Mouse (Mus musculus): Measurements from ENCODE around the gene 1810055G02Rik. TPM values are rescaled to one million over a fixed set of nuclear protein-coding genes. Genes with fewer than 3 reads are reported as not detected.

The 1810055G02Rik gene
- polyA plus RNA-seq (2012; rRNA removed), result 44.7 and 44.8 TPM in 2 replicates

GRCm38 (mm10) chr19:3708078-3709012 is at the start of gene 1810055G02Rik:
Gene 1810055G02Rik (plus strand): TSS chr19:3708293.
- TF ChIP-seq POLR2A (IDR thresholded peaks at IDR 0.05; ENCODE audit: extremely low read depth, insufficient read depth, low read length), result peak; percentile 96
- TF ChIP-seq CTCF (IDR thresholded peaks at IDR 0.05; ENCODE audit: extremely low read depth, insufficient read depth, low read length), result no peak
- Histone ChIP-seq H3K27ac (ENCODE audit: insufficient read depth, low read length) (peak within 1 kb of the TSS; percentile 19), H3K4me3 (ENCODE audit: insufficient read depth, low read length) (peak within 1 kb of the TSS; percentile 92), H3K4me1 (ENCODE audit: control insufficient read depth, insufficient read depth, low read length) (peaks cover 4% of the 10 kb centered on the region; the same call in 1 of the 2 replicates)

GRCm38 (mm10) chr19:3665510-3665909 is 42.6 kb upstream of the 1810055G02Rik start:
- Histone ChIP-seq H3K4me1 (ENCODE audit: control insufficient read depth, insufficient read depth, low read length) (peaks cover 5% of the 10 kb centered on the region), H3K4me3 (ENCODE audit: insufficient read depth, low read length) (no peak overlapping the region), H3K27ac (ENCODE audit: insufficient read depth, low read length) (no peak overlapping the region)
- no peak for TF ChIP-seq POLR2A (IDR thresholded peaks at IDR 0.05; ENCODE audit: extremely low read depth, insufficient read depth, low read length)

GRCm38 (mm10) chr19:3666632-3667031 is 41.5 kb upstream of the 1810055G02Rik start:
- no peak overlapping the region for H3K4me3 ChIP-seq (ENCODE audit: insufficient read depth, low read length)
- H3K27ac ChIP-seq (ENCODE audit: insufficient read depth, low read length), result no peak overlapping the region
- TF ChIP-seq CTCF (IDR thresholded peaks at IDR 0.05; ENCODE audit: extremely low read depth, insufficient read depth, low read length), result no peak
- TF ChIP-seq POLR2A (IDR thresholded peaks at IDR 0.05; ENCODE audit: extremely low read depth, insufficient read depth, low read length), result no peak
- H3K4me1 ChIP-seq (ENCODE audit: control insufficient read depth, insufficient read depth, low read length), result peaks cover 5% of the 10 kb centered on the region

- Histone ChIP-seq H3K4me3 (ENCODE audit: insufficient read depth, low read length) (no peak overlapping the region), H3K4me1 (ENCODE audit: control insufficient read depth, insufficient read depth, low read length) (peaks cover 5% of the 10 kb centered on the region), H3K27ac (ENCODE audit: insufficient read depth, low read length) (no peak overlapping the region)
- TF ChIP-seq POLR2A (IDR thresholded peaks at IDR 0.05; ENCODE audit: extremely low read depth, insufficient read depth, low read length), result no peak
- TF ChIP-seq CTCF (IDR thresholded peaks at IDR 0.05; ENCODE audit: extremely low read depth, insufficient read depth, low read length), result no peak
These were observed 40.8 kb upstream of the 1810055G02Rik start for GRCm38 (mm10) chr19:3667155-3667895.

- no peak for TF ChIP-seq POLR2A (IDR thresholded peaks at IDR 0.05; ENCODE audit: extremely low read depth, insufficient read depth, low read length)
- H3K4me1 ChIP-seq (ENCODE audit: control insufficient read depth, insufficient read depth, low read length), result peaks cover 5% of the 10 kb centered on the region
These were observed 40.1 kb upstream of the 1810055G02Rik start for GRCm38 (mm10) chr19:3667979-3668378.

GRCm38 (mm10) chr19:3668551-3668950 is 39.5 kb upstream of the 1810055G02Rik start:
- Histone ChIP-seq H3K4me1 (ENCODE audit: control insufficient read depth, insufficient read depth, low read length) (peaks cover 5% of the 10 kb centered on the region), H3K4me3 (ENCODE audit: insufficient read depth, low read length) (no peak overlapping the region), H3K27ac (ENCODE audit: insufficient read depth, low read length) (peak overlapping the region; percentile 69)
- TF ChIP-seq CTCF (IDR thresholded peaks at IDR 0.05; ENCODE audit: extremely low read depth, insufficient read depth, low read length), result no peak
- TF ChIP-seq POLR2A (IDR thresholded peaks at IDR 0.05; ENCODE audit: extremely low read depth, insufficient read depth, low read length), result no peak

More at GRCm38 (mm10) chr19:3667979-3668378, 40.1 kb upstream of the 1810055G02Rik start:
- Histone ChIP-seq H3K27ac (ENCODE audit: insufficient read depth, low read length) (no peak overlapping the region; the same call in 1 of the 2 replicates), H3K4me3 (ENCODE audit: insufficient read depth, low read length) (no peak overlapping the region)

GRCm38 (mm10) chr19:3669100-3669499 is 39.0 kb upstream of the 1810055G02Rik start:
- no peak for TF ChIP-seq POLR2A (IDR thresholded peaks at IDR 0.05; ENCODE audit: extremely low read depth, insufficient read depth, low read length)
- no peak for TF ChIP-seq CTCF (IDR thresholded peaks at IDR 0.05; ENCODE audit: extremely low read depth, insufficient read depth, low read length)
- H3K4me3 ChIP-seq (ENCODE audit: insufficient read depth, low read length), result no peak overlapping the region
- peaks cover 5% of the 10 kb centered on the region for H3K4me1 ChIP-seq (ENCODE audit: control insufficient read depth, insufficient read depth, low read length)
- H3K27ac ChIP-seq (ENCODE audit: insufficient read depth, low read length), result peak overlapping the region; percentile 69

- no peak for TF ChIP-seq POLR2A (IDR thresholded peaks at IDR 0.05; ENCODE audit: extremely low read depth, insufficient read depth, low read length)
- TF ChIP-seq CTCF (IDR thresholded peaks at IDR 0.05; ENCODE audit: extremely low read depth, insufficient read depth, low read length), result peak; percentile 6; the same call in 1 of the 2 replicates
- H3K4me1 ChIP-seq (ENCODE audit: control insufficient read depth, insufficient read depth, low read length), result no peaks in the 10 kb centered on the region
- H3K27ac ChIP-seq (ENCODE audit: insufficient read depth, low read length), result no peak overlapping the region
- H3K4me3 ChIP-seq (ENCODE audit: insufficient read depth, low read length), result no peak overlapping the region
These were observed 34.9 kb upstream of the 1810055G02Rik start for GRCm38 (mm10) chr19:3673149-3673548.

- TF ChIP-seq POLR2A (IDR thresholded peaks at IDR 0.05; ENCODE audit: extremely low read depth, insufficient read depth, low read length), result no peak
- TF ChIP-seq CTCF (IDR thresholded peaks at IDR 0.05; ENCODE audit: extremely low read depth, insufficient read depth, low read length), result no peak
- H3K4me1 ChIP-seq (ENCODE audit: control insufficient read depth, insufficient read depth, low read length), result no peaks in the 10 kb centered on the region
- H3K27ac ChIP-seq (ENCODE audit: insufficient read depth, low read length), result no peak overlapping the region
These were observed 33.8 kb upstream of the 1810055G02Rik start for GRCm38 (mm10) chr19:3674122-3674855.

More at GRCm38 (mm10) chr19:3674122-3674855, 33.8 kb upstream of the 1810055G02Rik start:
- H3K4me3 ChIP-seq (ENCODE audit: insufficient read depth, low read length), result no peak overlapping the region
